ENCODE assay signal across 24 mouse cellular contexts in genomic region chr3:56472651-56473050, GRCm38 (mm10).
DNase-seq lines count a peak whose midpoint lies in the region; ATAC-seq and TF ChIP-seq lines count a peak whose summit lies in the region.
"Had no signal": no experiment of that assay in that cellular context is flagged by ENCODE, and none has a peak within 500 bp of the region (broad histone marks: within the 10 kb centered on the region; RNA-seq: fewer than 3 reads in every experiment).

No protein-coding gene starts in this region.

- peaks cover 7% of the 10 kb centered on the region for H3K27me3 ChIP-seq in forebrain, embryonic 12.5 days
- peaks cover 64% of the 10 kb centered on the region for H3K27me3 ChIP-seq in forebrain, embryonic 10.5 days (ENCODE audit: poor library complexity, severe bottlenecking)
- no peaks in the 10 kb centered on the region for H3K27me3 ChIP-seq in embryonic facial prominence, embryonic 14.5 days (replicated peaks; ENCODE audit: control insufficient read depth, insufficient read depth, low read length)
- H3K27me3 ChIP-seq in midbrain, embryonic 14.5 days (ENCODE audit: control insufficient read depth, insufficient read depth, low read length): no peaks in the 10 kb centered on the region
- no peaks in the 10 kb centered on the region for H3K27me3 ChIP-seq in kidney, embryonic 16.5 days (ENCODE audit: insufficient read depth, low read length)
- H3K27me3 ChIP-seq: hindbrain, embryonic 15.5 days; liver, embryonic 12.5 days had no signal

- H3K4me3 ChIP-seq in forebrain, embryonic 12.5 days (replicated peaks): no peak overlapping the region
- no peak overlapping the region for H3K4me3 ChIP-seq in forebrain, embryonic 10.5 days
- no peak overlapping the region for H3K4me3 ChIP-seq in embryonic facial prominence, embryonic 14.5 days (ENCODE audit: low read depth, low read length)
- no peak overlapping the region for H3K4me3 ChIP-seq in midbrain, embryonic 14.5 days (replicated peaks; ENCODE audit: low read depth, low read length)
- H3K4me3 ChIP-seq in kidney, embryonic 16.5 days (ENCODE audit: low read length): no peak overlapping the region
- H3K4me3 ChIP-seq: hindbrain, embryonic 10.5 days; hindbrain, embryonic 15.5 days; layer of hippocampus, adult 2 months; left cerebral cortex, adult 2 months; liver, embryonic 12.5 days had no signal

- DNase-seq in forebrain, embryonic 10.5 days (ENCODE audit: extremely low spot score, low spot score): no peak
- DNase-seq in brain, embryonic 14.5 days (ENCODE audit: low read depth): peak; percentile 84
- DNase-seq in embryonic facial prominence, embryonic 14.5 days (ENCODE audit: low spot score): peak; percentile 43
- DNase-seq in midbrain, embryonic 14.5 days: peak; percentile 71
- DNase-seq in right cerebral cortex, postnatal 25 days: no peak
- DNase-seq in gastrocnemius, adult 18-20 months (ENCODE audit: low spot score): no peak
- DNase-seq: adrenal gland, postnatal 25 days; cerebellum, adult 8-10 months; cerebellum, postnatal 25 days; gastrocnemius, postnatal 10 days; heart, postnatal 14 days; kidney, adult 11 months; kidney, postnatal 36 days; liver, postnatal 0 days had no signal

- H3K9me3 ChIP-seq in forebrain, embryonic 12.5 days: no peaks in the 10 kb centered on the region
- no peaks in the 10 kb centered on the region for H3K9me3 ChIP-seq in forebrain, embryonic 10.5 days
- no peaks in the 10 kb centered on the region for H3K9me3 ChIP-seq in embryonic facial prominence, embryonic 14.5 days (ENCODE audit: control insufficient read depth, low read length)
- H3K9me3 ChIP-seq in midbrain, embryonic 14.5 days (ENCODE audit: control insufficient read depth, low read length): no peaks in the 10 kb centered on the region
- H3K9me3 ChIP-seq in kidney, embryonic 16.5 days (ENCODE audit: low read length): no peaks in the 10 kb centered on the region
- H3K9me3 ChIP-seq: hindbrain, embryonic 10.5 days; hindbrain, embryonic 15.5 days; liver, embryonic 12.5 days had no signal

- H3K4me2 ChIP-seq in forebrain, embryonic 12.5 days: 0 out of 2 replicates have a peak overlapping the region, but pooled peaks have one; percentile 1
- no peak overlapping the region for H3K4me2 ChIP-seq in embryonic facial prominence, embryonic 14.5 days (ENCODE audit: low read depth, low read length)
- no peak overlapping the region for H3K4me2 ChIP-seq in midbrain, embryonic 14.5 days (ENCODE audit: low read length)
- H3K4me2 ChIP-seq in kidney, embryonic 16.5 days (replicated peaks; ENCODE audit: low read depth, low read length): no peak overlapping the region
- H3K4me2 ChIP-seq: hindbrain, embryonic 15.5 days; liver, embryonic 12.5 days had no signal

- WGBS in forebrain, embryonic 12.5 days: 23% methylated on average over 6 of the region's 6 CpGs
- WGBS in forebrain, embryonic 10.5 days: 42% methylated on average over 6 of the region's 6 CpGs
- WGBS in embryonic facial prominence, embryonic 14.5 days: 53% methylated on average over 6 of the region's 6 CpGs
- WGBS in midbrain, embryonic 14.5 days: 19% methylated on average over 6 of the region's 6 CpGs
- 46% methylated on average over 6 of the region's 6 CpGs for WGBS in kidney, embryonic 16.5 days

- no peak for TF ChIP-seq CTCF in brain, embryonic 14.5 days (IDR thresholded peaks at IDR 0.05; ENCODE audit: borderline replicate concordance, extremely low read depth, insufficient read depth, insufficient read length)

- TF ChIP-seq POLR2A in brain, embryonic 14.5 days (IDR thresholded peaks at IDR 0.05; ENCODE audit: borderline replicate concordance, extremely low read depth, insufficient read depth, insufficient read length, poor library complexity, severe bottlenecking): no peak

- ATAC-seq in forebrain, embryonic 12.5 days (ENCODE audit: low FRiP score): peak; percentile 34; the same call in 1 of the 2 replicates
- no peak for ATAC-seq in embryonic facial prominence, embryonic 14.5 days (ENCODE audit: low read depth)
- no peak for ATAC-seq in midbrain, embryonic 14.5 days (ENCODE audit: low FRiP score, low TSS enrichment)
- no peak for ATAC-seq in kidney, embryonic 16.5 days (ENCODE audit: low FRiP score, low TSS enrichment)
- ATAC-seq: CD4-positive, CD25-positive, alpha-beta regulatory T cell, adult 4 months; inflammation-experienced regulatory T-cells, adult 6 months; liver, embryonic 12.5 days; liver, postnatal 0 days had no signal

- H3K9ac ChIP-seq in forebrain, embryonic 12.5 days: no peak overlapping the region
- H3K9ac ChIP-seq in embryonic facial prominence, embryonic 14.5 days (ENCODE audit: low read depth, low read length): no peak overlapping the region
- H3K9ac ChIP-seq in midbrain, embryonic 14.5 days (replicated peaks; ENCODE audit: low read length): no peak overlapping the region
- H3K9ac ChIP-seq in kidney, embryonic 16.5 days (replicated peaks; ENCODE audit: low read length): no peak overlapping the region
- H3K9ac ChIP-seq: hindbrain, embryonic 15.5 days; liver, embryonic 12.5 days; liver, postnatal 0 days had no signal

- no peak overlapping the region for H3K27ac ChIP-seq in forebrain, embryonic 12.5 days
- no peak overlapping the region for H3K27ac ChIP-seq in forebrain, embryonic 10.5 days
- H3K27ac ChIP-seq in embryonic facial prominence, embryonic 14.5 days (replicated peaks; ENCODE audit: low read depth, low read length): no peak overlapping the region
- H3K27ac ChIP-seq in midbrain, embryonic 14.5 days (replicated peaks; ENCODE audit: low read depth, low read length): no peak overlapping the region
- H3K27ac ChIP-seq in kidney, embryonic 16.5 days (ENCODE audit: low read length): no peak overlapping the region
- H3K27ac ChIP-seq: hindbrain, embryonic 10.5 days; hindbrain, embryonic 15.5 days; layer of hippocampus, adult 2 months; left cerebral cortex, adult 2 months; liver, embryonic 12.5 days; macrophage had no signal

- peaks cover 38% of the 10 kb centered on the region for H3K4me1 ChIP-seq in forebrain, embryonic 12.5 days
- peaks cover 44% of the 10 kb centered on the region for H3K4me1 ChIP-seq in forebrain, embryonic 10.5 days
- peaks cover 7% of the 10 kb centered on the region; the same call in 1 of the 2 replicates for H3K4me1 ChIP-seq in embryonic facial prominence, embryonic 14.5 days (ENCODE audit: control insufficient read depth, insufficient read depth, low read length)
- H3K4me1 ChIP-seq in midbrain, embryonic 14.5 days (ENCODE audit: control insufficient read depth, insufficient read depth, low read length): peaks cover 12% of the 10 kb centered on the region
- peaks cover 3% of the 10 kb centered on the region; the same call in 1 of the 2 replicates for H3K4me1 ChIP-seq in kidney, embryonic 16.5 days (ENCODE audit: insufficient read depth, low read length)
- H3K4me1 ChIP-seq: liver, embryonic 12.5 days had no signal

- no peaks in the 10 kb centered on the region for H3K36me3 ChIP-seq in forebrain, embryonic 12.5 days (replicated peaks)
- no peaks in the 10 kb centered on the region for H3K36me3 ChIP-seq in forebrain, embryonic 10.5 days (replicated peaks)
- H3K36me3 ChIP-seq in embryonic facial prominence, embryonic 14.5 days (ENCODE audit: control insufficient read depth, insufficient read depth, low read length): no peaks in the 10 kb centered on the region
- H3K36me3 ChIP-seq in midbrain, embryonic 14.5 days (ENCODE audit: control insufficient read depth, insufficient read depth, low read length): no peaks in the 10 kb centered on the region
- no peaks in the 10 kb centered on the region for H3K36me3 ChIP-seq in kidney, embryonic 16.5 days (ENCODE audit: insufficient read depth, low read length)
- H3K36me3 ChIP-seq: hindbrain, embryonic 10.5 days; hindbrain, embryonic 15.5 days; liver, embryonic 12.5 days had no signal

Comparison
In these comparisons a context has a peak if more than half of its experiments do, and no peak if none do; other contexts are left out.
1. DNase-seq: peak in brain, embryonic 14.5 days (single experiment), embryonic facial prominence, embryonic 14.5 days (single experiment) and midbrain, embryonic 14.5 days (single experiment); none in forebrain, embryonic 10.5 days (single experiment), right cerebral cortex, postnatal 25 days (single experiment) and gastrocnemius, adult 18-20 months (single experiment).